Mouse (Mus musculus): ENCODE measurements around the gene Hmcn2.

Gene Hmcn2

GRCm38 (mm10) chr2:31314007-31314465, at the start of gene Hmcn2:
Gene Hmcn2 (plus strand): TSS chr2:31314415.
- DNase-seq (ENCODE audit: low read depth), result no peak

DNA sequence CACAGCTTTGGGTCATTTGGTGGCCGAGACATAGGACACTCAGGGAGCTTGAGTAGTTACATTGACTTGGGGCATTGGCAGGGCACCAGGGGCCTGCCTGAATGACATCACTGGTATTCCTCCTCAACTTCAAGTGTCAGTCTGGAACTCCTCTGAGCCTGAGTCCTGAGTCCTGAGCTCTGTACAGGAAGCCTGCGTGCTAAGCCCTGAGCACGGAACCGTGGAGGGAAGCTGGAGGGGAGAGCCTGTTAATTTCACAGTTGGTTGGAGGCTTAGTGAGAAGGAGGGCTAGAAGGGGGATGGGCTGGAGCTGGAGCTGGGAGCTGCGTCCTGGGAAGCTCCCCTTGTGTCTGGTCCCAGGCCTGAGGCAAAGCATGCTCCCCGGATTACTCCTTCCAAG, 46.8 kb upstream of the Hmcn2 start:
- no peak for DNase-seq (ENCODE audit: low read depth)

GRCm38 (mm10) chr2:31268631-31269030, 45.6 kb upstream of the Hmcn2 start:
- DNase-seq (ENCODE audit: low read depth), result no peak

- DNase-seq (ENCODE audit: low read depth), result no peak
Observed at GRCm38 (mm10) chr2:31269188-31269587, 45.0 kb upstream of the Hmcn2 start.

- no peak for DNase-seq (ENCODE audit: low read depth)
Observed at GRCm38 (mm10) chr2:31269847-31270246, 44.4 kb upstream of the Hmcn2 start.

DNA sequence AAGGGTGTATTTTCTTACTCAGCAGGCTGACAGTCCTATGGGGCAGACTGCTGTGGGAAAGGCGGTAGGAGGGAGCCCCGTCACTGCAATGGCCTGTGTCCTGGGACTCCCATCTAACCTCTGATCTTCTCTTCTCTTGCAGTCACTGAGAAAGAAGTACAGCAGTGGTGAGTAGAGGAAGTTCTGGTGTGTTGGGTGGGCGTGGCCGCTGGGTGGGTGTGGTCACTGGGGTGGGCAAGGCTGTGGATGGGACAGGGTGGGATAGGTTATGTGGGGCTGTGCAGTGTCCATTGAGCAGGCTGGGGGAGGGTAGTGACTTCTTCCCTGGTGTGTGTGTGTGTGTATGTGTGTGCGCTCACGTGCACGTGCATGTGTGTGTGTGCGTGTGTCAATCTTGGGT, 43.7 kb upstream of the Hmcn2 start:
- no peak for DNase-seq (ENCODE audit: low read depth)

GRCm38 (mm10) chr2:31271071-31271470, 43.1 kb upstream of the Hmcn2 start:
- peak; percentile 49 for DNase-seq (ENCODE audit: low read depth)

GRCm38 (mm10) chr2:31274993-31275392, 39.2 kb upstream of the Hmcn2 start:
- DNase-seq (ENCODE audit: low read depth), result no peak

GRCm38 (mm10) chr2:31277810-31278209, 36.4 kb upstream of the Hmcn2 start:
- no peak for DNase-seq (ENCODE audit: low read depth)

DNA sequence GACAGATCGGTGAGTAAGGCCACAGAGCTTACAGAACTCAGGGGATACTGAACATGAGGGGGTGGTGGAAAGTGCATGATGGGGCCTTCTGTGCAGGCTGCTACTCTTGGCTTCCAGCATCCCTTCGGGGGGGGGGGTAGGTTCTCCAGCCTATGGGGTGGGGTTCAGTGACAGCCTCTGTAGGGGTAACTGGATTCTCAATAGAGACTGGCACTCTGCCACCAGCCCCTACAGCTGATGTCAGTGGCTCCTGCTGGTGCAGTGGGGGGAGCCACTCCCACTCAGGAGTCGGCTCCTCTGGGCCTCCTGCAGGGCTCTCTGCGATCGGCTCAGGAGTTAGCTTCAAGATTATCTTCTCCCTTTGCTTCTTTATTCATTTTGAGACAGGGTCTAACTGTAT, 35.7 kb upstream of the Hmcn2 start:
- no peak for DNase-seq (ENCODE audit: low read depth)

GRCm38 (mm10) chr2:31281138-31281537, 33.1 kb upstream of the Hmcn2 start:
- DNase-seq (ENCODE audit: low read depth), result no peak

DNA sequence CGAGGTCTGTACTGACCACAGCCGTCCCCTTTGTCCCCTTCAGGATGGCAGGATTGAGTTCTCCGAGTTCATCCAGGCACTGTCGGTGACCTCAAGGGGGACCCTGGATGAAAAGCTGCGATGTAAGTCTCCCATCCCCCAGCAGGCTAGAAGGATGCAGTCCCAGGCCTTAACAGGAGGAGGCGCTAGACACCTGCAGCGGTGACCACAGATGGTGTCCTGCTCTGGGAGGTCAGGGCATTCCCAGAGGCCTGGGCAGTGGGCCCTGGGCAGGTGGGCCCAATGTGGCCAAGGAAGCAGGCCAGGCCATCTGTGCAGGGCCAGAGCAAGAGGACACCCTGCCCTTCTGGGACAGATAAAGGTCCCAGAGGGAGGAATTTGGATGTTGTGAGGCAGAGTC, 31.9 kb upstream of the Hmcn2 start:
- no peak for DNase-seq (ENCODE audit: low read depth)

GRCm38 (mm10) chr2:31282880-31283279, 31.3 kb upstream of the Hmcn2 start:
- no peak for DNase-seq (ENCODE audit: low read depth)

GRCm38 (mm10) chr2:31284531-31284930, 29.7 kb upstream of the Hmcn2 start:
- no peak for DNase-seq (ENCODE audit: low read depth)

GRCm38 (mm10) chr2:31291421-31291820, 22.8 kb upstream of the Hmcn2 start:
- peak; percentile 76 for DNase-seq (ENCODE audit: low read depth)

GRCm38 (mm10) chr2:31294985-31295384, 19.2 kb upstream of the Hmcn2 start:
- DNase-seq (ENCODE audit: low read depth), result peak; percentile 82

GRCm38 (mm10) chr2:31296395-31296794, 17.8 kb upstream of the Hmcn2 start:
- DNase-seq (ENCODE audit: low read depth), result no peak

DNA sequence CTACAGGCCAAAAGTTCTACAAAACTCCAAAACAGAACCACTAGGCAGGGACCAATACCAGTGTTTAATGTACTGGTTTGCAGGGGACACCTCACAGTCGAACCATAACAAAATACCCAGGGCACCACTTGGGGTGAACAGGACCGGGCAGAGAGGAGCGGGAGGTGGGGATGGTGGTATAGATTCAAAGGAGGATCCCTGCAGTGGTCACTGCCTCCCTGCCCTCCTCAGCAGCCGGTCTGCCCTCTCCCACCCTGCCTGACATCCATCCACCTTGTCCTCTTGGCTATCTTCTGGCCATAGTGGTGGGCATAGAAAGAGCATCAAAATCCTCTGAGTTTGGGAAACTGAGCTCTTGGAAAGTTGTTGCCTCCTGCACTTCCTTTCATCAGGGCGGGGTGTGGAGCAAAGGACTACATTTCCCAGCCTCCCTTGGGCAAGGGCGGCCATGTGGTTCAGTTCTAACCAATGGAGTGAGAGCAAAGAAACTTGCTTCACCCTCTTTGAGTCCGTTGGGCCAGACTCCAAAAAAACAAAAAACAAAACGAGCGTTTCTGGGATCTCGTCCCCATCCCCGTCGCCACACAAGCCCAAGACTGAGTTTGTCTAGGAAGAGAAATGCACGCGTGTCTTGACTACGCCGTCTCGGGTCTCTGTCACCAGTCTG, 16.5 kb upstream of the Hmcn2 start:
- peak; percentile 57 for DNase-seq (ENCODE audit: low read depth)

DNA sequence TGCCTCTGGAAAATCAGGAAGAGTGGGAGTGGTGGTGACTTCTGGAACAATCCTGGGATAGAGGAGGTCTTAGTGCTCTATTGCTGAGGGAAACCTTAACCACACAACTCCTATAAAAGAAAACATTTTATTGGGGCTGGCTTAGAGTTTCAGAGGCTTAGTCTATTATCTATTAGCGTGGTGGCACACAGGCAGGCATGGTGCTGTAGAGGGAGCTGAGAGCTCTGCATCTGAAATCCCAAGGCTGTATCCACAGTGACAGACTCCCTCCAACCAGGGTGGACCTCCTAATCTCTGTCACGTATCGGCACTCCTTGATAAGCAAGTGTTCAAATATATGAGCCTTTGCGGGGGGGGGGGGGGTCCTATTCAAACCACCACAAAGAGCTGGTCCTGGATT, 15.4 kb upstream of the Hmcn2 start:
- no peak for DNase-seq (ENCODE audit: low read depth)

GRCm38 (mm10) chr2:31299266-31299665, 14.9 kb upstream of the Hmcn2 start:
- peak; percentile 78 for DNase-seq (ENCODE audit: low read depth)

GRCm38 (mm10) chr2:31299996-31300395, 14.2 kb upstream of the Hmcn2 start:
- DNase-seq (ENCODE audit: low read depth), result no peak

DNA sequence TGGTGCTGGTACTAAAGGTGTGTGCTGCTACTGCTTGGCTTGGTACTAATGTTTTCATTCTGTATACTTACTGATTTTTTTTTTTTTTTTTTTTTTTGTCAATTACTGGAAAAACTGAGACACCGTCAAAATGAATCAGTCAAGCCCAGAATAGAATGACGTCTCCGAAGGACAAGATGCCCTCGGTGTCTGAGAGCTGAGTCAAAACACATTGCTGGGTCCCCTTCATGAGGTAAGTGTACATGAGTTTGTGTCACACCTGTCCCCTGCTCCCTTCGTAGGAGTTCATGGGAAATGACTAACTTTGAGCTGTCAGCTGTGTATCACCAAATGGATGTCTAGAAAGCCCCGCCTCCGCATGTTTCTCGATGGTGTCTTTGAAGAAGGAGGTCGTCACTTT, 11.0 kb upstream of the Hmcn2 start:
- no peak for DNase-seq (ENCODE audit: low read depth)

- no peak for DNase-seq (ENCODE audit: low read depth)
Observed at GRCm38 (mm10) chr2:31304191-31304590, 10.0 kb upstream of the Hmcn2 start.
